Mouse (Mus musculus) CD4-positive, CD25-positive, alpha-beta regulatory T cell, adult 4 months (primary cell): ENCODE measurements around the gene Gkap1. TPM values are rescaled to one million over a fixed set of nuclear protein-coding genes. Genes with fewer than 3 reads are reported as not detected.

Source experiments
- ATAC-seq: one replicate; pipeline ENCODE4 v1.8.0; 2017
- polyA plus RNA-seq, 2 experiments: library from polyadenylated mRNA; unstranded; fragments of 100-300 nt; shearing (Covaris generic); gene quantifications; one replicate each; pipeline ENCODE4 v1.2.1; 2017

Gkap1 gene
- polyA plus RNA-seq, 2 experiments from 2014 or later: 0.52 to 0.86 TPM

DNA sequence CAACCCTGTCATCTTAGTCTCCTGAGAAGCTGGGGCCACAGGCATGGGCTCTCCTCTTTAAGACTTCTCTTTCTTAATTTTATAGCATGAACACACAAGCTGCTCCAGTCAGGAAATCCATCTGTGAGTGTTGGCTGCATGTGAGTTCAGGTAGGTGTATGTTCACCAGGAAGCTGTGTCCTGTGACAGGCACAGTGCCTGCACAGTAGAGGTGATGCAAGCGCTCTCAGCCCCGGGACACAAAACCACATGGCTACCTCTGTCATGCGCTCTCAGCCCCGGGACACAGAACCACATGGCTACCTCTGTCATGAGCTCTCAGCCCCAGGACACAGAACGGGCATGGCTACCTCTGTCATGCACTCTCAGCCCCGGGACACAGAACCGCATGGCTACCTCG lies 12.0 kb downstream of the Gkap1 start:
- ATAC-seq: no peak

DNA sequence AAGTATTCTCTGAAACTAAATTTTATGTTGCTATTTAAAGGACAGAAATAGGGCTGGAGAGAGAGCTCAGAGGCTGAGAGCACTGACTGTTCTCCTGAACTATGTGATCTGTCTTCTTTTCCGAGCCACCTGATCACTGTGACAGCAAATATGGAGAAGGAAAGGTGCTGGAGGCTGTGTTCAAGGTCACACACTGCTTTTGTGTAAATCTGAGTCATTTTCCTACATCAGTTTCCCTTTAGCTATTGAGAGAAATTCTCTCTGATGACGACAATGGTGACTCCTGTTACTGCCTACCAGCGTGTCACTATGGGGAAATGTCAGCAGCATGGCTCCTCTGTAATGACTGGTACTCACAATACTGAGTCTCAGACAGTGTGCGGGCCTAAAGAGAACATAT lies 13.8 kb downstream of the Gkap1 start:
- no peak for ATAC-seq

DNA sequence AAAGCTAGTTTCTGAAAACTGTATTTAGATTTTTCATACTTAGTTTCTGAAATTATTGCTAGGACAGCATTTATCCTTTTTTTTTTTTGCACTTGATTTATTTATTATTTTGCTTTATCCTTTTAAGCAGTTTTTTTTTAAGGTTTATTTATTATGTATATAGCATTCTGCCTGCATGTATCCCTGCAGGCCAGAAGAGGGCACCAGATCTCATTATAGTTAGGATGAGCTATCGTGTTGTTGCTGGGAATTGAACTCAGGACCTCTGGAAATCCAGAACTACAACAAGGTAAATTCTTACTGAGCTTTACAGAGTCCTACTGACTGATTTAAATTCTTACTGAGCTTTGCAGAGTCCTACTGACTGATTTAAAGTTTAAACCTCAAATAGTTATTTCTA lies 22.2 kb downstream of the Gkap1 start:
- no peak for ATAC-seq

- no peak for ATAC-seq
Measured at GRCm38 (mm10) chr13:58248957-58249356, 26.5 kb downstream of the Gkap1 start.

DNA sequence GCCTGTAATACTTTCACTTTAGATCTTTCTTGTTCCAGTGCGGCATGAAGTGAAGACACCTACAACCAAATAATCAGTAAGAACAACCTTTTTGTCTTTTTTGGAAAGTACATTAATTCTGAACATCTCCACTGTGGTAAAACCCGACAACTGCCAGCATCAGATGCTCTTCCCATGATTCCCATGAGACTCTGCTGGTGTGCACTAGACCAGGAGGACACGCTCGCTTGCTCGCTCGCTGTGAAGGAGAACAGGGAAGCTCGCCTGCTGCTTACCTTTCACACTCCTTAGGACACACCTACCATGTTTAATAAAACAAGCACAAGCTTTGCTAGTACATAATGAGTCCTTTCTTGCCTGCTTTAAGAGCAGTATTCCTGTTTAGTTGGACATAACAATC lies 39.0 kb downstream of the Gkap1 start:
- no peak for ATAC-seq

DNA sequence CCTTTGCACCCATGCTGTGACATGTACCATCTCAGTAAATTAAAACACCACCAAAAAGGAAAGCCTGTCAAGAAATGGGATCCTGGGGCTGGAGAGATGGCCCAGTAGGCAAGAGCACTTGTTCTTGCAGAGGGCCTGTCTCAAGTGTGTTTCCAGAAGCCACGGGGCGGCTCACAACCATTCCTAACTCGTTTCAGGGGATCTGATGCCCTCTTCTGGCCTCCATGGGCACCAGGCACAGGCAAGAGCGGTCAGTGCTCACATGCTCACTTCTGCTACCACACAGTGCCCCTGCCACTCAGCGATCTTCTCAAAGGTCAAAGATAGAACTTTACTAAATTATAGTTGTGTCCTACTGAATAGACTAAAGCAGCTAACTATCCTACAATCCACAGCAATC lies 42.9 kb downstream of the Gkap1 start:
- peak; percentile 70 for ATAC-seq

GRCm38 (mm10) chr13:58232070-58232469 lies 43.4 kb downstream of the Gkap1 start:
- ATAC-seq: no peak

- no peak for ATAC-seq
Measured at GRCm38 (mm10) chr13:58228624-58229023, 46.9 kb downstream of the Gkap1 start.

DNA sequence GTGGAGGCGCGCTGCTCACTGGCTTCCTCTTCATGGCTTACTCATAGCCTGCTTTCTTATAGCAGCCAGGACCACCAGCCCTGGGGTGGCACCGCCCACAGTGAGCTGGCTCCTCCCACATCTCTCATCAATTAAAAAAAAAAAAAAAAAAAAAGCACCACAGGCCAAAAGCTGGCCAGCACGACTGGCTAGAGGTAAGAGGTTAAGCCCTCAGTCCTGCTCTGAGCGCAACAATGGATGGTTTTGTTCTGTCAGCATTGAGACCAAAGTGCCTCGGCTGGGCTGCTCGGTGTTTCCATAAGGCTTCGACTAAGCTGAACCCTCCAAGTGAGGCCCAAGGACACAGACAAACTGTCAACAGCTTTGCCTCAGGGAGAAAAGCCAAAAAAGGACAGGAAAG lies 49.8 kb downstream of the Gkap1 start:
- no peak for ATAC-seq

- ATAC-seq: no peak
Measured at GRCm38 (mm10) chr13:58220206-58220605, 55.3 kb downstream of the Gkap1 start.

GRCm38 (mm10) chr13:58217536-58217935 lies 58.0 kb downstream of the Gkap1 start:
- no peak for ATAC-seq

GRCm38 (mm10) chr13:58216395-58216794 lies 59.1 kb downstream of the Gkap1 start:
- ATAC-seq: no peak

GRCm38 (mm10) chr13:58215592-58216341 lies 59.7 kb downstream of the Gkap1 start, which contains the start of gene Ubqln1:
Ubqln1 (minus strand) TSS chr13:58215653.
- ATAC-seq: peak; percentile 82

DNA sequence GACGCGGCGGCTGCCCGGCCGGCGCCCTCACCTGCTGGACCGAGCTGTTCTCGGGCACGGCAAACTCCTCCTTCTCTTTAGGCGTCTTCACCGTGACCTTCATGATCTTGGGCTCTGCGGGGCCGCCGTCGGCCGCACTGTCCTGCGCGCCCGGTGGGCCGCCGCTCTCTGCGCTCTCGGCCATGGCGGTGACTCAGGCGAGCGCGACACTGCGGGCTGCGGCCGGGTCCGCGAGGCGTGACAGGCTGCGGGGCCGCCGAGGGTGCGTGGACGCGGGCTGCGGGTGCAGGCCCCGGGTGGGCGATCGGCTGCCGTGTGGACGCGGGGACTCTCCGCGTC lies 60.3 kb downstream of the Gkap1 start:
- ATAC-seq: no peak

DNA sequence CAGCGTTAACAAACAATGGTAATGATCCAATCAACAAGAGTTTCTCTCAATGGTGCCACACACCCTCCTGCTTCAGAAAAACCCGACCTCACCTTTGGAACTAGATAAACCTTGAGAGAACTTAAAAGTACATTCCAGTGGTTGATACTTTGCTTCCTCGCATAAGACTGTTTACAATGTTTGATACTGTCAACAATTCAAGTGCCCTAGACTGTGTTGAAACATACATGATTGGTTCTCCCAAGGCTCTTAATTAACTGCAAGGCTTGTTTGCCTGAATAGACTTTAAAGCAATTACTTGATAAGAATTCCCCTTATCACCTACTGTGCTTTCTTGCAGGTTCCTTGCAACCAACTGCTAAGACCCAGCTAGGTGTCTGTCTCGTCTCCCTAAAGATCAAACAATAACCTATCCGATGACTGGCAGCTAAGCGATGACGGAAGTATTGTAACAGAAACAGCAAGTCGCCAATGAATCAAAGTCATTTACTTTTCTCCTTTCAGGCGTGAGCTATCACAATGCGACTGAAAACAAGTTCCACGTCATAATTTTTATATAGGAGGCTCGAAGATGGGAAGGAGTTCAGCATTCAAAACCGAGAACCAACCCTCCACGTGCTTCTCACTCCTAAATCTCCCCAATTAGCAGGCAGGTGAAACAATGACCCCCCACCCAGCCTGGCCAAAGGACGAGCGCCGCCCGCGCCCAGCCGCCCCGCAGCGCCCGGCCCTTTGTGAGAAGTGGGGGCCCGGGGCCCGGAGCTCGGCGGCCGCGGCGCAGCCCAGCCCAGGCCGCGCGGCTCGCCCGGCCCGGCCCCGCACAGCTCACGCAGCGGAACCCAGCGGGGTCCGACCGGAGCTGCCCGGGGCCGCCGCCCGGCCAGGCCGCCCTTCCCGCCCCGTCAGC lies 60.9 kb downstream of the Gkap1 start:
- ATAC-seq: peak; percentile 46

- ATAC-seq: no peak
Measured at GRCm38 (mm10) chr13:58213801-58214200, 61.7 kb downstream of the Gkap1 start.

GRCm38 (mm10) chr13:58212530-58212929 lies 63.0 kb downstream of the Gkap1 start:
- ATAC-seq: no peak

GRCm38 (mm10) chr13:58210441-58210840 lies 65.1 kb downstream of the Gkap1 start:
- no peak for ATAC-seq

GRCm38 (mm10) chr13:58206084-58206483 lies 69.4 kb downstream of the Gkap1 start:
- ATAC-seq: no peak

GRCm38 (mm10) chr13:58204986-58205385 lies 70.5 kb downstream of the Gkap1 start:
- ATAC-seq: no peak

DNA sequence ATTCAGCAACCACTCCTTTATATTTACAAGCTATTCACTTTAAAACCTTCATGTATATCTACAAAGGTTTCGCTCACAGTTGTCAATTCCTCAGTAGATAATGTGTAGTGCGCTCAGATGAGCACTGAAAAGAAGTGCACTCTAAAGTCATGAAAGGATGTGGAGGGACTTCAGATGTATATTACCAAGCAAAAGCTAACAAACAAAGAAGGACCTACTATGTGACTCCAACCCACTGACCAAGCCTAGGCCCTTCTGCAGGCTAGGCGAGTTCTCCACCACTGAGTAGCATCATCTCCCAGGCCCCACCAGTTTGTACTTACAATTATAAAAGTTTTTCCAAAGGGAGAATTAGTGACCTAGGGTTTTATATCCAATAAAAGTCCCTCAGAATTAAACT lies 71.3 kb downstream of the Gkap1 start:
- ATAC-seq: no peak

DNA sequence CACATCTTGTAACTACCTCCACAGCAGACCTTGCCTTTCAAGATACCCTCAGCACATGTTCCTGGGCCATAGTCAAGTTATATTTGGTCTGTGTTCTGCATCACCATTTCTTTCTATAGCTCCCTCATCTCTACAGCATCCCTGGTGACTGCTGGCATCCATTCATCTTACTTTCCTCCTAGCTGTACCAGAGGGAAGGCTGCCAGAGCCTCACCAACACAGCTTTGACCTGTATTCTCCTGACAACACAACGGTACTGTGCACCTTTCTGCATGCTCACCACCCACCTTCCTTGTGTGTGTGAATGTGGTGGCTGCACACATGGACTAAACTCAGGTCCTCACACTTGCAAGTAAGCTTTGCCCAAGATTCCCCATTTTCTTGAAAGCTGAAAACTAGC lies 72.6 kb downstream of the Gkap1 start:
- ATAC-seq: no peak

DNA sequence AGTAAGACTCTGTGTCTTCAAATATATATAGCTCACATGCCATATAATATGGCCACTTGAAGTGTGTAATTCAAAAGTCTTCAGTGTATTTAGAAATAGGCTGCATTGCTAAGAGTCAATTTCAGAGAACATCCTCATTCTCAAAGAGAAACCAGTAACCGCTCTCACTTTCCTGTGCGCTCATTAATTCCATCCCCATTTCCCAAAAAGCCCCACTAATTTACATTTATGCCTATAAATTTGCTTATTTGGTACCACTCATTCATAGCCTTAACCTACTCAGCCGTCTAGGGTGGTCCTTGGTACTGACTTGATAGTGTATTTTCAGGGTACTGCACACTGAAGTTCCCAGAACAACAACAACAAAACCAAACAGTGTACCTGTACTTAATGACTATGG lies 73.6 kb downstream of the Gkap1 start:
- ATAC-seq: no peak

DNA sequence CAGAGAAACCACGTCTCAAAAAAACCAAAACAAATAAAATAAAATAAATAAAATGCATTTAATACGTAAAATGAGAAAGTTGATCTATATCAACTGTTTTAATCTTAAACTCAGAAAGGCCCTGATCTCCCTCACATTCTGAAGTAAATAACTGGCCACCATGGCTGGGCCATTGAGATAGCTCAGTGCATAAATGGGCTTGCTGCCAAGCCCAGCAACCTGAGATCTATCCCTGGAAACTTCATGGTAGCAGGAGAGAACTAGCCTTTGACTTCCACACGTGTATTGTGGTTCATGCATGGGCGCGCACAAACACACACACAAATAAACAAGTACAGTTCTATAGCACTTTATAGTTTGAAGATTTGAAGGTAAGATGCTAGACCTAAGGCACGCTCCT lies 74.2 kb downstream of the Gkap1 start:
- ATAC-seq: no peak
